Mouse (Mus musculus): ENCODE measurements around the gene Wwtr1.

- no peak for TF ChIP-seq CTCF (conservative IDR thresholded peaks at IDR 0.05; ENCODE audit: low read length)
- TF ChIP-seq POU5F1 (IDR thresholded peaks at IDR 0.05; ENCODE audit: borderline replicate concordance, low read length), result no peak
- no peak for TF ChIP-seq NANOG (IDR thresholded peaks at IDR 0.05; ENCODE audit: borderline replicate concordance, low read length)
Measured at GRCm38 (mm10) chr3:57505991-57506390, 69.7 kb downstream of the Wwtr1 start.

All from E14TG2a.4 (cell line).